Mouse (Mus musculus): Measurements from ENCODE around the gene Rad51d.
A peak's percentile ranks its signal among the peaks of the same experiment; 100 is the strongest.

DNA sequence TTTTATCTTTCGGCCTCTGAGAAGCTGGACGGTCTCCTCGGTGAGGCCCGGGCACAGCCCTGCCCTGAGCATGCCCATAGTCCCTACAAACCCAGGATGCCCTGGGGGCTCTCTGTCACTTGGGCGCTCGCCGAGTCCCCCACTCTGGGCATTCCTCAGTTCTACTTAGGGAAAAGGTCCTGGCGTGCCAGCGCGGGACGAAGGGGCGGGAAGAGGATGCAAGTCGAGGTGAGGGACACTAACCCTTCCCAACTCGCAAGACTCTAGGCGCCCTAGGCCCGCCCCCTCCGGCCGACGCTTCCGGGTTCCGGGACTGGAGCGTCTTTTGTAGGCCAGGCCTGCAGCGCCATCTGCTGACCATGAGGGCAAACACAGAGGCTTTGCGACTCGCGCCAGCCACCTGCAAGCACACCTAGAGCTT, at the start of gene Rad51d:
- TF ChIP-seq CTCF (conservative IDR thresholded peaks at IDR 0.05; ENCODE audit: low read length) = peak; percentile 60
- TF ChIP-seq NANOG (IDR thresholded peaks at IDR 0.05; ENCODE audit: borderline replicate concordance, low read length) = no peak
